Mouse (Mus musculus): ENCODE results near the gene Lrrc26.

The Lrrc26 gene

GRCm38 (mm10) chr2:25266720-25267119 lies 23.0 kb upstream of the Lrrc26 start:
- DNase-seq (ENCODE audit: low spot score in 2 of 2) = peak; percentile 36 to 46

GRCm38 (mm10) chr2:25267241-25267640 lies 22.5 kb upstream of the Lrrc26 start:
- DNase-seq (ENCODE audit: low spot score in 2 of 2) = no peak

- no peak for DNase-seq (ENCODE audit: low spot score in 2 of 2)
Observed at GRCm38 (mm10) chr2:25267746-25268309, 21.9 kb upstream of the Lrrc26 start.

GRCm38 (mm10) chr2:25271827-25272511 lies 17.7 kb upstream of the Lrrc26 start, which contains the start of the genes Ssna1 and Anapc2:
Gene Ssna1 (minus strand): TSS chr2:25272438.
Gene Anapc2 (plus strand): TSS chr2:25272478.
- DNase-seq (ENCODE audit: low spot score in 2 of 2) = peak; percentile 95 to 96

- DNase-seq (ENCODE audit: low spot score in 2 of 2) = no peak
Observed at GRCm38 (mm10) chr2:25272515-25272914, 17.2 kb upstream of the Lrrc26 start.

- DNase-seq (ENCODE audit: low spot score in 2 of 2) = no peak
Observed at GRCm38 (mm10) chr2:25273010-25273409, 16.7 kb upstream of the Lrrc26 start.

GRCm38 (mm10) chr2:25278928-25279882 lies 10.5 kb upstream of the Lrrc26 start:
- DNase-seq (ENCODE audit: low spot score in 2 of 2) = peak in 1 of 2 experiments; percentile 66

- no peak for DNase-seq (ENCODE audit: low spot score in 2 of 2)
Observed at GRCm38 (mm10) chr2:25285551-25285950, 4.2 kb upstream of the Lrrc26 start.

GRCm38 (mm10) chr2:25286314-25286713 lies 3.4 kb upstream of the Lrrc26 start:
- no peak for DNase-seq (ENCODE audit: low spot score in 2 of 2)

GRCm38 (mm10) chr2:25286837-25287636 lies 2.7 kb upstream of the Lrrc26 start:
- no peak for DNase-seq (ENCODE audit: low spot score in 2 of 2)

- DNase-seq (ENCODE audit: low spot score in 2 of 2) = no peak
Observed at GRCm38 (mm10) chr2:25287927-25288649, 1.6 kb upstream of the Lrrc26 start, which contains the start of gene Tmem210. Gene Tmem210 (plus strand): TSS chr2:25288145.

- DNase-seq (ENCODE audit: low spot score in 2 of 2) = no peak
Observed at GRCm38 (mm10) chr2:25288734-25289345, 875 bp upstream of the Lrrc26 start.

GRCm38 (mm10) chr2:25290101-25290815 lies 543 bp downstream of the Lrrc26 start:
- no peak for DNase-seq (ENCODE audit: low spot score in 2 of 2)

GRCm38 (mm10) chr2:25290816-25291130 lies 1.1 kb downstream of the Lrrc26 start:
- no peak for DNase-seq (ENCODE audit: low spot score in 2 of 2)

GRCm38 (mm10) chr2:25291184-25292053 lies 1.7 kb downstream of the Lrrc26 start:
- no peak for DNase-seq (ENCODE audit: low spot score in 2 of 2)

- peak in 1 of 2 experiments; percentile 29 for DNase-seq (ENCODE audit: low spot score in 2 of 2)
Observed at GRCm38 (mm10) chr2:25292054-25292544, 2.4 kb downstream of the Lrrc26 start.

- peak in 1 of 2 experiments; percentile 70 for DNase-seq (ENCODE audit: low spot score in 2 of 2)
Observed at GRCm38 (mm10) chr2:25292856-25293255, 3.1 kb downstream of the Lrrc26 start.

- no peak for DNase-seq (ENCODE audit: low spot score in 2 of 2)
Observed at GRCm38 (mm10) chr2:25293706-25294105, 4.0 kb downstream of the Lrrc26 start.

GRCm38 (mm10) chr2:25297093-25297492 lies 7.4 kb downstream of the Lrrc26 start:
- DNase-seq (ENCODE audit: low spot score in 2 of 2) = no peak

All from heart, adult 9 months (tissue).